Mouse (Mus musculus) T-helper 17 cell (primary cell): ENCODE data around the gene Napa.

Experiments used
- in situ Hi-C, 2 experiments: fragments of 300-600 bp; cut with MboI, MseI; formaldehyde crosslinking; loops; 1 replicate in 1 of 2; 2 replicates in 1 of 2; pipeline ENCODE4 v1.15.1; 2025; ENCODE audit warnings: high pct_unique_total_duplicates in 2 of 2

Gene Napa

DNA sequence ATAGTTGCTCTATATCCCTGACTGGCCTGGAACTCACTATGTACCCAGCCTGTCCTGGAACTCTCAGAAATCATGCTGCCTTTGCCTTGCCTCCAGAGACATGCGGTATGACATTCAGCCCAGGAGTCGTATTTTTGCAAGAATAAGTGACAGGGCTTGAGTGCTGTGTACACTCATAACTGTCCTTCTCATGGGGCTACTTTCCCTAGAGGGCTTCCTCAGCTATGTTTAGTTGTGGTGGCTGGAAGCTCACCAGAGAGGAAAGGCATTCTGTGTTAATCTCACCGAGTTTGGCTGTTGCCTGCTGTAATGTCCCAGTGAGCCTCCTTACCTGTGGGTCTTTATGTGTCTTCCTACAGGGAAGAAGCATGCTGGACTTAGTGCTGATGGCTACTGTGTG, 3.7 kb upstream of the Napa start:
- in situ Hi-C loops: no loop called here

DNA sequence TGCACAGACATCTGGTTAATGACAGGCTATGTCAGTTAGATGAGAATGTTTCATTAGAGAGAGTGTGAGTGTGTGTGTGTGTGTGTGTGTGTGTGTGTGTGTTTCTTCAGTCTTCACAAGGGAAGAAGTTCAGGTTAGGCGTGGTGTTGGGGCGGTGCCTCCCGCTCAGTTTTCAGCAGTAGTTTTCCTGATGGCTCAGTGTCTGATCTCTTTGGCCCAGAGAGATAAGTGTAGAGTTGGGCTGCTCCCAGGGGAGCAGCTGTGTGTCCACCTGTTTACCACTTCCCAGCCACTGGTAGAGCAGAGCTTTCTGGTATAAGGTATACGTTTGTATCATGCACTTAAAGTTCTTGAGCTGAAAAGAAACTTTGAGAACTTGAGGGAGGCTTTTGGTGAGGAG, 1.6 kb downstream of the Napa start:
- in situ Hi-C loops: no loop called here

DNA sequence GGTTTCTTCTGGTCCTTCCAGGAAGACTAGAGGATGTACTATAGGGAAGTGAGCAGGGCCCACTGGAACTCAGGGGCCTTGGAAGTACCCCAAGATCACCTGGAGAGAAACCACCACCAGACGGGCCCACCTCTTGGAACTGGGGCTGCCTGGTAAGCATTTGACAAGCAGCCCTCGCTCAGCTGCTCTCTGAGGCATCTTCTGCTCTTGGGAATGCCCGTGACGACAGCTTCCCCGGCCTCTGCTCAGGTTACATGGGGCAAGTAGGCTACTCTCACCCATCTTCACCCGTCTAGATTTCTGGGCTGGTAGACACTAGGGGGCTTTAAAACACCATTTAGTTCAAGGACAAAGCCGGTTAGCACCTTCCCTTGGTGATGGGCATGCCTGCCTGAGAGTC, 2.8 kb downstream of the Napa start:
- in situ Hi-C loops: no loop called here

DNA sequence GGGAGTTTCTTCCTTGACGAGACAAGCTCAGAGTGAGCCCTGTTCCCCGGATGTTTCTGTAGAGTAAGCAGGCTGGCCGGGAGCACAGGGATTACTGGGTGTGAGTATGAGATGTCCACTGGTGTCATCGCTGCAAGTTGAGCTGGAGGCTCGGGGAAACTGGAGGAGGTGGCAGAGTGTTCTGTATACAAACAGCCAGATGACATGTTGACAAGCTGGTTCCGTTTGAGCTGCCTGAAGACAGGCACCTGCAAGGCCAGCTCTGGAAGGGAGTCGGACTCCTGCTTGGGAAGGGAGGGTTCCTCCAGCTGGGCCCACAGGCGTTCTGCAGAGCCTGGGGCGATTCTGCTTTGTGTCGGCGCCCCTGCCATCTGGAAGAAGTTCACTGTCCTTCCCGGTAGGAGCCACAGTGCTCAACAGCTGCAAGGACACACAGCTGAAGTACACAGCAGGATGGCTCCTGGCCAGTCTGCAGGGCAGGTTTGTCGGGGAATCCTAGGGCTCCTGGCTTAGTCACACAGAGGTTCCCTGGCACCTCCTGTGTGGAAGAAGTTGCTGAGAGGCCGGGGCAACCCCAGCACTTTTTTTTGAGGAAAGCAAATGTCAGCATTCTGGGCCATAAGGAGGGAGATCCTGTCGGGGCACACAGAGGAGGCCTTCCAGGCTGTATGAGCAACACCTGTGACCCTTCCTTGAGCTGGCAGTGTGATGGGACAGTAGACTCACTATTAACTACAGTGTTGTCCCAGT, 3.6 kb downstream of the Napa start:
- in situ Hi-C loops: no loop called here

DNA sequence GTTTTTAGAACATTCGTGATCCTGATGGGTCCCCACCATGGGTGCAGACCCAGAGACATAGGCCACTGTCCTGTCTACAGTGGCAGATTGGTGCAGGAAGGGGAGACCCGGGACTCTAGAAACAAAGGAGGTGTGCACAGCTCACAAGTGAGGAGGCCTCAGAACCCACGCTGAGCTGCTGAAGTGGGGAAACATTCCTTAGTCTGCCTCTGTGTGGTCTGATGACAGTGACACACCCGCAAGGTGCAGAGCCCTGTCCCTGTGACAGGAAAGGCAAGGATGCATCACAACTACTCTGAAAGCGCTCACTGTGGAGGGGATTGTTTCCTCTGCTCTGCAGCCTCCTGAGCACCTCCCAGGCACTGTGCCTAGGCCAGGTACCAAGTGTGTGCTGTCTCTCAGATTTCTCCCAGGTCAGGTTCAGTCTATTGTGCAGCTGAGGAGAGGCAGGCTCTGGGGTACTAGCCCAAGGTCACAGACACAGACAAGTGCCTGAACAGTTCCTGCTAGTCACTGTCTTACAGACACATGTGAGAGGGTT, 4.5 kb downstream of the Napa start:
- in situ Hi-C loops: no loop called here

DNA sequence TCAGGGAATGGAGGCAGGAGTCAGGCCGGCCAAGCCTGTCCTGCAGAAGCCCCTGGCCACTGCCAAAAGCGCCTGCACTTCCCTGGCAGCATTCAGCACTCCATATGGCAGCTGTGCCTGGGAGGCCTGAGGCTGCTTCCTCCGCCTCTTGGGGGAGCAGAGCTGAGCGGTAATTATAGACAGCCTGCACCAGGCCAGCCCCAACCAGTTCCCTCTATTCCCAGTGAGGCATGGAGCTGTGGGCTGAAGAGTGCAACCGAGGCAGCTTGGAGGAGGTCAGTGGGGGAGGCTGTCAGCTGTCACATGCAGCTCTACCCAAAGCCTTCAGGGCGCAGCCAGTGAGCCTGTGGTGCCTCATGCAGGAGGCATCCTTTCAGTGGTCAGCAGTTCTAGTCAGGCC, 5.5 kb downstream of the Napa start:
- in situ Hi-C loops: no loop called here

DNA sequence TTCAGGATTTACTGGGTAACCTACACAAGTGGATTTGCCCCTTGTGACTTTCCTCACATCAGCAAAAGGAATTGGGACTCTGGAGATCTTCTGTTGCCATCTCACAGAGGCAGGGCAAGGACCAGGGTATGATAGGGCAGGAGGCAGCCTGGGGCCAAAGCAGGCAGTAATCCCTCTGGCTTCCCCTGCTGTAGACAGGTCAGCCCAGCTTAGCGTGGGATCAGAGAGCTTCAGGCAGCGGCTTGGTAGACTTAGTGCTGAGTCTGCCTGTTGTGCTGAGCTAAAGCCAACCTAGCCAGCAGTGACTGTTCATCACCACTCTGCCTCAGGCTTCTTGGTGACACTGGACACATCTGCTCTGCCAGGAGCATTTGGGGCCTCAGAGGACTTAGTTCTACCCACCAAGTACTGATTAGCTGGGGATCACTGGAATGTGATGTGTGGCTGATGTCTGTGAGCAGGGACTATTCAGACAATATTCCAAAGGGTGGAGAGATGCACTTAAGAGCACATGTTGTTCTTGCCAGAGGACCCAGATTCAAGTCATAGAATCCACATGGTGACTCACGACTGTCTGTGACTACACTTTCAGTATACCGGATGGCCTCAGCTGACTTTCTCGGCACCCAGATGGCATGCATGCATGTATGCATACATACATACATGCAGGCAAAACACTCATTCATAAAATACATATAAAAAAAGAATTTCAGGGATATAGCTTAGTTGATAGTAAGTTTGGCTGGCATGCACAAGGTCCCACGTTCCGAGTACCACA, 6.5 kb downstream of the Napa start:
- in situ Hi-C loops: no loop called here

DNA sequence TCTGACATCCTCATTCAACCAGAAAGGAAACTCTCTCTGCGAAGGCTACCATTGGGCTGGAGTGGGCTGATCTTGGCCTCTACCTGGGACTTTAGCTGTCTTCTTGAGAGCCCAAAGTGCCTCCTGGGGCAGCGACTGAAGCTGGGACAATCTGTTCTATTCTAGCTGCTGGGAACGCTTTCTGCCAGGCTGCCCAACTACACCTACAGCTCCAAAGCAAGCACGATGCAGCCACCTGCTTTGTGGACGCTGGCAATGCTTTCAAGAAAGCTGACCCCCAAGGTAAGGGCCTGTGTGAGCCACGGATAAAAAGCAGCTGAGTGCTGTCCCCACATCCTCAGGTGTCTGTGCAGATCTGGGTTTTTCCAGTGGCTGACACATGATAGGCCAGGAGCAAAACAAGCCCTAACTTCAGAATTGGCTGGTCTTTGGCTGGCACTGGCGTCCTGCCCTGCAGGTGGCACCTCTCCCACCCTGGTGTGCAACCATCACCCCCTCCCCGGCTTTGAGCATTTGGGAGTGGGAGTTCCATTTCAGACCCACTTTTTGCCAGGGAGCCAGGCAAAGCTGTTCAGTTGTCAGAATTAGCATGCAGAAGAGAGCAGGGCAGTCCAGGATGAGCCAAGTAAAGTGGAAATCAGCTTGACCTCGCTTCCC, 10.8 kb downstream of the Napa start:
- in situ Hi-C loops: no loop called here

DNA sequence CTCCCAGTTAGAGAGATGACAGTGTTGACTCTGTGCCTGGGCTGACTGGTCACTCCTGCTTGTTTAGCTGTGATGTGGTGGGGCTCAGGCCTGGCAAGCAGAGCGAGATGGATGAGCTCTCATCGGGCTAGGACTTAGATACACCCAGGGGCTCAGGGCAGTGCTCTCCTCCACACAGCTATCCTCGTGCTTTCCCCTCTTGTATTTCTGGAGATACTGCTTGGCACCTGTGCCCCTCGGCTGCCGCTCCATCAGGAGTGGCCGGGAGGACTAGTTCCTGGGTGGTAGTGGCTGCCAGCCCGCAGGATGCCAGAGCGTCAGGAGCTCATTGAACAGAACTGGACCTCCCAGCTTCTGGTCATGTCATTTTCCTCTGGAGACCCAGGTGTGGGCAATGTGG, 11.9 kb downstream of the Napa start:
- in situ Hi-C loops: no loop called here

DNA sequence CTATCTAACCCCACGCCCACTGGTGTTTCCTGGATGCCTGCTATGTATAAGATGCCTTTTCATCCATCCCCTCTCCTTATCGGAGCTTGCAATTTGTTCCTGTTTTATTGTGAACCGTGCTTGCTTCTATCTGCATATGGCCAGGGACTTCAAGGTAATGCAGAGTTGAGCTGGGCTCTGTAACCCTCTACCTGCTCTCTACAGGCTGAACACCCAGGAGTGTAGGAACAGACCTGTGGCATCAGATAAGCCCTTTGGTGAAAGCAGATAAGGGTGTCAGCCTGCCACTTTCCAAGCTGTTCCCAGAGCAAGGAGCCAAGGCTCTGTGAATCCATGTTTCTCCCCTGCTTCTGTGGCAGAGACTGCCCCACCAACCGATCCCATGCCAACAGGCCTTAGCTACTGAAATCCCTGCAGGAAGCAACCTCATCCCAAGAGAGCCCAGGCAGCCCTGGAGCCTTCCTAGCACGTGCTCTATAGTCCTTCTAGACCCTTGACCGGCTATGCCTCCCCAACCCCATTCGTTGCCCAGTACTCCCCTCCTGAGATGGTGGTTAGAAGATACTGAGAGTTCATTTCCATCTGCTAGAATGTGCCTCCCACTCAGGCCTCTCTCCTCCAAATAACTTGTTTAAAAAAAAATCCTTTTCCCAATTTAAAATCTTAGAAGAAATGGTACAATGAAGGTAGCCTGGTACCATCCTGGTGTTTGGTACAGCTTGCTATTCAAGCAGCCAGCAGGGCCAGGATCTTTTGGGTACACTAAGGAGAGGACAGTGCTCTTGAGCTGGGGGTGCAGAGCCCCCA, 13.2 kb downstream of the Napa start:
- in situ Hi-C loops: no loop called here

DNA sequence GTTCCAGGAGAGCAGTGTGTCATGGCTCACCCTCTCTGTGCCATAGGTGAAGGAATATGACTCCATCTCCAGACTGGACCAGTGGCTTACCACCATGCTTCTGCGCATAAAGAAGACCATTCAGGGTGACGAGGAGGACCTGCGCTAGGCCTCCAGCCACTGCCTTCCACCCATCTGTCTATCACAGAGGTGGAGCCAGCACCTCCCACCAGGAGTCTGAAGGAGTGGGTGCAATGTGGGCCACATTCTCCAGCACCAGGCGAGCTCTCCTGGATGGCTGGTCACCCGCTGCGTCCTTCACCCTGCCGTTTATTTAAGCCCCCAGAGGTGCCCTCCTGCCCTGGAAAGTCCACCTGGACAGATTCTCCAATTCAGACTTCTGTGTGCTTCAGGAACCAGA, 18.2 kb downstream of the Napa start:
- in situ Hi-C loops: no loop called here

DNA sequence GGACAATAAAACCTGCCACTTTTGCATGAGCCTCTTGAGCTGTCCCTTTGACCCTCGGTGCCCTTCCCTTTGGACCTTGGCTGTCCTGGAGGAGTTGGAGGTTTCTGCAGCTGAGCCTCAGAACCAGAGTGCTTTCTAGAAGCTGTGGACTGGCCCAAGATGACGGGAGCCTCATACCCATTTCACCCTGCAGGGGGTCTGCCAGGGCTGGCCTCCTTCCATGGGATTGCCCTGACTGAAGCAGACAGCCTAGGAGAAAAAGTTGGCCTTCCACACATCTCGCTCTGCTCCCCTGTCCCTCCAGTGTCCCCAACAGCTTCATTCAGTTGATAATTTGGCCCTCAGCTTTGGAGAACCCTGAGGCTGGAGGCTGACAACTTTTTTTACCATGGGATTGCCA, 18.8 kb downstream of the Napa start:
- in situ Hi-C loops: no loop called here

DNA sequence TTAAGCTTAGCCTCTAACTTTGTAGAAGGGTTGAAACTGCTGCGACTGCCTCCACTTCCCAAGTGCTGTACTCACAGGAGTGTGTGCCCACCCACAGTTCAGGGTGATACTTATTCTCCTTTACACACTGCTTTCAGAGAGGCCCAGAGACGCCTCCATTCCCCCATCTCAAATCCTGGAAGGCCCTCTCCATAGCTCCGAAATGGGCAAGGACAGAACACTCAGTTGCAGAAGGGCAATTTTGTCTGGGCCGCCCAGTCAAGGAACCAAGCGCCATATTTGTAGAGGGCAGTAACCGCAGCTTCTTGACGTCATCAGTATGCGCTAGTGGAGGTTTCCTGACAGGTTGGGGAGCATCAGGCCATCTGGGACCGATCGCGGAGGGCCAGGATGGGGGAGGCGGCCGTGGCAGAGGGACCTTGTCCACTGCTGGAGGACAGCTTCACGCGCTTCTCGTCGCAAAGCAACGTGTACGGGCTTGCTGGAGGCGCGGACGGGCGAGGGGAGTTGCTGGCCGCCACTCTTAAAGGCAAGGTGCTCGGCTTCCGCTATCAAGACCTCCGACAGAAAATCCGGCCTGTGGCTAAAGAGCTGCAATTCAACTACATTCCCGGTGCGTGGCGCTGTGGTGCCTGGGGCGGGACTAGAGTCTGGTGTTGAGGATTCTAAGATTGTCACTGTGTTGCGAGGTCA, 21.5 kb downstream of the Napa start, which contains the start of gene Kptn:
TSS of gene Kptn (plus strand) at position 327 of the 693 bp plus-strand sequence.
- in situ Hi-C loops: no loop called here

DNA sequence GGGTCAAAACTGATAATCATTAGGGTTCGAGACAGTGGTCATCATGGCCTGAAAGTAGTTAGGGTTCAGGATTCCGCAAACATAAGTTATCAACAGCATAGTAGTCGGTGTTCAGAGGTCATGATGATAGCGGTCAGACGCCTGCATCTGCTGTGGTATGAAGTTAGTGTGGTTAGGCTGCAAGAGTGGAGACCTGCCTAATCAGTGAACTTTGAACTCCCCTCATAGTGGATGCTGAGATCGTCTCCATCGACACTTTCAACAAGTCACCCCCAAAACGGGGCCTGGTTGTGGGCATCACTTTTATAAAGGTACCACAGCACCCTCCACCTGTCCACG, 22.0 kb downstream of the Napa start:
- in situ Hi-C loops: no loop called here

DNA sequence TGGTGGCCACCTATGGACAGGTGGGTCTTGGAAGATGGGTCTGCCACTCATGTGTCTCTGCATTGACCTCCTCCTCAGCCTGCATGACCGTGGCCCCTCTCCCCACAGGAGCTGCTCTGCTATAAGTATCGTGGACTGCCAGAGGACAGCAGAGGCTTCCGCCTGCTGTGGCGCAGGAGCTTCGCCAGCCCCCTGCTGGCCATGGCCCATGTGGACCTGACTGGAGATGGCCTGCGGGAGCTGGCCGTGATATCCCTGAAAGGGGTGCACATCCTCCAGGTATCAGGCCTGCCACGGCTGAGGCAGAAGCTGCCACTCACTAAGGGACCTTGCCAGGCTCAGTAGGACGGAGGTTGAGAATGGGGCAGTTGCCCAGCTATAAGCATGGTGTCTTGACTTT, 27.6 kb downstream of the Napa start:
- in situ Hi-C loops: no loop called here

DNA sequence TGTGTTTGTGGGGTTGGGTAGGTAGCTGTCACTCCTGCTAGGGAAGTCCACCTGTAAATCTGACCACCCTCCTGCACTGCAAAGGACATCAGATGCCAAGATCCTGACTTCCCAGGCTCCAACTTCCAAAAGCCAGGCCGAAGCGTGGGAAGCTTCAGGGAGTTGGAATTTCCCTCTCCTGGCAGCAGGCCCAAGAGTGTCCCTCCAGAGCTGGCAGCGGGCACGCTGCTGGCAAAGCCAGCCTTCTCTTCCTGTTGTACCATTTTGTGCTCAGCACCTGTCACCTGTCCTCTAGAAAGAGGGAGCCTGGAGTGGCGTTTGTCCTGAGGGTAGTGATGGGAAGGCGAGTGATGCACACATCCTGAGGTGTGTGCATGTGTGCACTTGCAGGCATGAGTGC, 30.1 kb downstream of the Napa start:
- in situ Hi-C loops: no loop called here

DNA sequence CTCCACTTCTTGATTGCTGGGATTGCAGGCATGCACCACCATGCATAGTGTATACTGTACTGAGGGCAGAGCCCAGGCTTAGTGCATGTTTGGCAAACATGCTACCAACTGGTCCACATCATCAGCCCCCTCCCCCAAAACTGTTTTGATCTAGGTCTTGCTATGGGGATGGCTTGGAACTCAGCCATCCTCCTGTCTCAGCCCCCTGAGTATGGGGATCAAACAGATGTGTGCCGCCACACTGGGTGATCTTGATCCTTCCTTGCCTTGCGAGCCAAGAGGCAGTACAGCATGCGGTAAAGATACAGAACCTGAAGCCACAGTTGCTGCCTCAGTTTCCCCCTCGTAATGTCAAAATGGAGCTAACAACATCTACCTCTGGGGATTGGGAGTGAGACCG, 30.6 kb downstream of the Napa start:
- in situ Hi-C loops: no loop called here

DNA sequence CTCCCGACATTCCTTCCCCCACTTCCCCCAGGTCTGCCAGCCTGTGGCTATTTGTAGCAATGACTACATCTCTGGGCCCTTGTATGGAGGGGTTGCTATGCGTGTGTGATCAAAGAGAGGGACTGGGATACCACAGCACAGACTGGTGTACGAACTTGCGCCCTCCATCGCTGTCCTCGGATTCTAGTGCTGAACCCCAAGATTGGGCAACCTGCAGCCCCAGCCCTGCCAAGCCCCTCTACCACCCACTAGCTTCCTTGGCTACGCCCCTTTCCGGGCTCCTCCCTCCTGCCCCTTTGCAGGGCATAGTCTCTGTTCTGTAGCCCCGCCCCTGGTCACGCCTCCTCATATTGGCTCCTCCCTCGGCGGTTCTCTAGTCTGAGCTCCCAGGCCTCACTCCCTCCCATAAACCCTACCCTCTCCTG, 31.2 kb downstream of the Napa start, which contains the start of gene Slc8a2:
TSS of gene Slc8a2 (plus strand) at position 406 of the 425 bp plus-strand sequence.
- in situ Hi-C loops: no loop called here

DNA sequence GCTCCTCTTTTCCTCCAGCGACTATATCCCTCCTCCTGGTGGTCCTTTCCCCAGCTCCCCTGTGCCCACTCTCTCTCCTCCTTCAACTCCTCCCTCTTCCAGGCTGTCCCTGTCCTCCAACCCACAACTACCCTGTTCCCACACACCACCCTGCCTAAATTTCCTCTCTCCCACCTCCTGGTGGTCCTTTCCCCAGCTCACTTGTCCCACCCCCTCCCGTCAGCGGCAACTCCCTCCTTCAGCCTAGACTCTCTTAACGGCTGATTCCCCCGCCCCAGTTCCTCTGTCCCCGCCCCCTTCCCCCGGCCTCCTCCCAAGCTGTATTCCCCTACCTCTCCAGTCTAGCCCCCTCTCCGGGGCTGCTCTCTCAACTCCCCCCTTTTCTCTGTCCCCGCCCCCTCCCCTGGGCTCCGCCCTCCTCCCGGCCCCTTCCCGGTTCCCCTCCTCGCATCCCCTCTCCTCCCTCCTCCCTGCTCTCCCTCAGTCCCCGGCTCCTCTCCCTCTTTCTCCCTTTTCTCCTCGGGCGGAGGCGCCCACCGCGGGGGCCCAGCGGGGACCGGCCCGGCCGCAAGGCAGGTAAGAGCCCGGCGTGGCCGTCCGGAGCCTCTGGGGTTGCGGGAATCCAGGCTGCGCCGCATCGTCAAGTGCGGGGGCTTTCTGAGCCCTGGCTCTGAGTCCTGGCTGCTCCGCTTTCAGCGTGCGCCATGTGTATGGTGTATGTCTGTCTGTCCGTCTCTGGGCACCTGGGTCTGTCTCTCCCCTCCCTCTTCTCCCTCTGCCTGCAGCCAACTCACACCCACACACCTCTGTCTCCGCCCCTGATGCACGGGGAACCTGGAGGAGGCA, 31.8 kb downstream of the Napa start:
- in situ Hi-C loops: no loop called here
